Mouse (Mus musculus): ENCODE measurements at regions not wholly inside any gene's neighbourhood (a gene's known extent, or its start where the extent isn't known, plus 50 kb on each side); places are given as distances from the start of the nearest gene placed in this dataset.
"Not testable (repeated sequence)": the region's sequence is repeated elsewhere in the genome, so short reads cannot be mapped to it uniquely, and the experiment has no call there.

DNA sequence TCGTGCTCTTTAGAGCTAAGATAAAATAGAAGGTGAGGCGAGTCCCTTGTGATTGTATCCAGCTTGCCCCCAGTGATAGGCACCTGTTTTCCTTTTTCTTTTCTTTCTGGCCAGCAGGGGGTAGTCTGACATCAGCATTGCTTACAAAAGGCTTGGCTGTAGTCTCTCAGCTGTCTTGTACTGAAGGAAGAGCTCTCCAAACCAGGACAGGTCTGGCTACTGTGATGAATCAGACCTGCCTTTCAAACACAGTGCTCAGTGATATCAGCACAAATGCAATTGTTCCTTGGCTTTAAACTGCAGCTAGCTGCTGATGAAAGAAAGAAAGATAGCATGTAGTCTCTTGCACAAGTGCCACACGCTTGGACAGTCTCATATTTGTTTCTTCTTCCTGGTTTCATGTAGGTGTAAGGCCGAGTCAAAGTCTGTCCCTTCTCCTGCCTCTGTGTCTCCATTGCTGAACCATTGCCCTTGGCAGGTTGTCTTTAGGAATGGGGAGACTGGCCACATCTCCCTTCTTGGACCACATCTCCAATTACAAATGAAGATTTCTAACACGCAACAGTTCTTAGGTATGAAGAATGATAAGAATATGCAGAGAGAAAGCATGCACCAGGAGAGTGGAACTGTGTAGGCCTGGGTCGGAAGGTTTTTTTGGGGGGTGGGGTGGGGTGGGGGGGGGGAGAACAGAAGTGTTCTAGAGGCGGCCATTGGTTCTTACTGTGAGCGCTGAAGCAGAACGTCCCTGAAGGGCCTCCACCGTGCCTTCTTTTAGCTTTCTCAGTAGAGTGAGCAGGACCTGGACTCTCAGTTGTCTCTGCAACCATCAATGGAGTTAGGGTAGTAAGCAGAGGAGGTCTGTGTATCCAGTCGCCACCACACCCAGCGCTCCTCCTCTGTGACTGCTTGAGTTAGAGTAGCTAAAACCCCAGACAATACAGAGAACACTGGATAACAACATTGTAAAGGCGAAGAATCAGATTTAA lies 200.9 kb downstream of the Faxc start:
- peak; percentile 65 to 70 for DNase-seq

DNA sequence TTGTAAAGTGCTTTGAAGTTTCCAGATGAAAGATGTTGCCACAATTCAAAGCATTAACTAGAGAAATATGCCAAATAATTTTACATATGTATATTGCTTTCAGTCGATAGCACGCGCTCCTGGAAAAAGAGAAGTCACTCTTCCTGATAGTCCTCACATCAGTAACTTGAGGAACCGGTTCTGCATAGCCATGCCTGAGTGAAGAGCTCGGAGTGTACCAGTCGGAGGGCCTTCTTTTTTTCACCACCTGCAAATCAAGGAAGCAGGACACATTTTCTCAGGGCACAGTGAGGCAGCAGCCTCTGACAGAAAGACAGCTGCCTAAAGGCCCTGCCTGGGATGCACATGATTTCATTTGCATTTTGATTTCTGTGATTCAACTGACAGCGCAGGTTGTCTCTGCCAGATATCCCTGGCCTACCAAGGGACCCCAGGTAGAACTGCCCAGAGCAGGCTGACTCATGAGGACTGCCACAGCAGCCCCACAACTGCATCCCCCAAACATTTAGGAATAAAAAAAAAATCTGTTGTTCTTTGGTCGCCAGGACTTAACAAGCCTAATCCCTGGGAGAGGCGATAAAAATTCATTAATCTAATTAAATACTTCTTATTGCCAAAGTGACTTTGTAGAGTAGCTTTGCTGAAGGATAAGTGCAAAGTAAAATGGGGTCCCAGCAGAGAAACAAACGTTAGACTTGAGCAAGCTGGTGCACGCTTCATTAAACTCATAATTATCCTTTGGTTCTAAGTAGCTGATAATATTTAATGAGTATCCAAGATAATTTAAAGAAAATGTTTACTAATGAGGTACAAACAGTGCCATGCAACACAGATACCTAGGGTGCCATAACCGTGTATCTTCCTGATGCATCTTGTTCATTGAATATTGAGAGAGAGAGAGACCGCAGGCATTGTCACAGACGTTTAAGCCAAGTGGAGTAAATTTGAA lies 202.7 kb downstream of the Faxc start:
- no peak for DNase-seq

DNA sequence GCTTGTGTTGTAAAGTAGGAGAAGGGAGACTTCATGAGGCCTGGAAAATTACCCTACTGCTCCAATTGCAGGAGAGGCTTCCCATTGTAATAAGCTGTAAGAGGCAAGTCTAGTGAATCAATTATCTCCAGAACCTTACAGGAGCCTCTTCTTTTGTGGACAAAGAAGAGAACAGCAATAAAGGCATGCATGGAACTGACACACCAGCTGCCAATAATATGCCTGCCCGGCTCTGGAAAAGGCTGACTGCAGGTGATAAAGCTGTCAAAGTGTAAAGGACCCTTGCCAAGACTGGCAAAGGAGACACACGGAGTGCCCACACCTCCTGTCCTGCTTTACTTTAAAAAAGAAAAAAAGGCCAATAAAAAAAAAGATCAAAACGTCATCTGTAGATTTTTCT lies 209.0 kb downstream of the Faxc start:
- peak in 1 of 2 experiments; percentile 15 for DNase-seq

DNA sequence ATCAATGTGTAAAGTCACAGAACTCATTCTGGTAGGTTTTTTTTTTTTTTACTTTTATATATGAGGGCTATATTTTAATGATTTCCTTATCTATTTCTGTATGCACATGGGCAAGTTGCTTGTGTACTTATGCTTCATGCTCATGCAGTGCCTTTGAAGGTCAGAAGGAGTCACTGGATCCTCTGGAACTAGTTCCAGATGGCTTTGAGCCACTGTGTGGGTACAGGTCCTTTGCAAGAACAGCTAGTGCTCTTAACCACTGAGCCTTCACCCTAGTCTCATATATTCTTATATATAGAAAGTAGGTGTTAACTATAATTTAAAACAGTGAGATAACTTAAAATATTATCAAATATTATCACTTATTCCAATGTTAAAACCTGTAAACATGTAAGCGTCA lies 212.4 kb downstream of the Faxc start:
- no peak for DNase-seq

DNA sequence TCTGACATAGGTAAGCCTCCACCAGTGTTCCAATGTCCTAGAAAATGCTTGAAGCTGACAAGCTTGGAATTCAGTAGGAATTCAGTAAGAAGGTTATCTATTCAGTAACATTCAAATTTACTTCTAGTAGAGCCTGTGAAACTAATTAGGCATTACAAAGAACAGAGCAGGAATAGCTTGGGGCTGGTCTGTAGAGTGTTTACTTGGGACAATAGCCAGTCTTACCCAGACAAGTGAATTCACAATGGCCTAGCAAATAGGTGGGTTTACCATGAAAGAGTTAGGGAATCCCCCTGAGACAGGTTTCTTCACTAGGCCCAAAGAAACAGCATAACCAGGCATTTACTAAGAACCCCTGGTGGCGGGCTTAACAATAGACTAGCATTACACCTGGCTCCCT lies 212.5 kb upstream of the Fbxl4 start:
- DNase-seq, result not testable (repeated sequence)

DNA sequence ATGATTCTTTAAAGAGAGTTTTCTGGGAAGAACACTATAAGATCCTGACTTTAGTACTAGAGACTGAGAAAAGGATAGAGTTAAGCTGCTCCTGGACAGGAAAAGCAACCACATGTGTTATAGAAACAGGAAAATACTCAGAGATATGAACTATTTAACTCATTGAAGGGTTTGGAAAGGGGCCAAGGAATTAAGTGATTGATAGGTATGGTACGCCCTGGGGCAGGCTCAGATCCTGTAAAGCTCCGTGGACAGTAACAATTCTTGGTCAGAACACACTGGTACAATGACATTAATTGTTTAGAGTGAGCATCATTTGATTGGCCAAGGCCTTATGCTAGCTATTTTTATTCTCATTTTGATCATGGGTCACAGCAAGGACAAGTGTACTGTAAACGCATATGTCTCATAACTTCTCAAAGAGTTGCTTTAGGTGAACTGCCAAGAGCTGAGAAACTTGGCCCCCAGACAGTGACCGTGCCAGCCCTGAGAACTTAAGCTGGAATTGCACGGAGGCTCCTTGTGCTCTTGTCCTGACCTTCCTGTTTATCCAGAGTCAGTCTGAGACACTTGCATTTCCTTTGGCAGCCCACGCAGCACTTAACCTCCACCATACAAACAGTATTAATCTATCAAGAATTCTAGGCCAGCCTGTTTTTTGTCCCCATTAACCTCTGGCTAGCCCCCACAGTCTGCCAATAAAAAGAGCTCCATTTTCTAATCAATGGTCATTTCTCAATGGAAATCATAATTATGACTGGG lies 210.5 kb upstream of the Fbxl4 start:
- no peak for DNase-seq

DNA sequence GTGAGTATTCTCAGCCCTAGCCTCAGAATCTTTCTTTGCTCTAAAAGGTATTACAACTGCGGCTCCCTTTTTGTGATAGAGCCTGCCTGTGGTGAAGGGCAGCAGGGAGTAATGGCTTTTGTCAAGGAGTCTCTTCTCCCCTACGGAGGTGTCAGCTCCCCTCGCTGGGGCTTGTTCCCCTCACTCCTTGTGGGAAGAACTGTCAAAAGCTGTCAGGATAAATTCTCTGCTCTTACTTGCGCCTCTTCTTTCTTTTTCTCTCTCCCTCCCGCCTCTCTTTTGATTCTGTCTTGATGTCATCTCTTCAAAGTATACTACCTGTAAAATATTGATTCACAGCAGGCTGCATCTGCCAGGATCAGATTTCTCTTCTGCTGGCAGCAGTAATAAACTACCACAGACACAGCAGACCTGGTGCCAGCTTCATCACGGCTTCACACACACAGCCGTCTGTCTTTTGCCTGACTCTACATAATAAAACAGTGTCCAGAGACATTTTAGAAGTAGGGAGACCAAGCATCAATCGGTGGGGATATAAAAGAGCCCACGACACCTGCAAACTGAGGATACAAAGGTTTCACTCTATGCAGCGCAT lies 205.3 kb upstream of the Fbxl4 start:
- peak; percentile 35 to 37 for DNase-seq

DNA sequence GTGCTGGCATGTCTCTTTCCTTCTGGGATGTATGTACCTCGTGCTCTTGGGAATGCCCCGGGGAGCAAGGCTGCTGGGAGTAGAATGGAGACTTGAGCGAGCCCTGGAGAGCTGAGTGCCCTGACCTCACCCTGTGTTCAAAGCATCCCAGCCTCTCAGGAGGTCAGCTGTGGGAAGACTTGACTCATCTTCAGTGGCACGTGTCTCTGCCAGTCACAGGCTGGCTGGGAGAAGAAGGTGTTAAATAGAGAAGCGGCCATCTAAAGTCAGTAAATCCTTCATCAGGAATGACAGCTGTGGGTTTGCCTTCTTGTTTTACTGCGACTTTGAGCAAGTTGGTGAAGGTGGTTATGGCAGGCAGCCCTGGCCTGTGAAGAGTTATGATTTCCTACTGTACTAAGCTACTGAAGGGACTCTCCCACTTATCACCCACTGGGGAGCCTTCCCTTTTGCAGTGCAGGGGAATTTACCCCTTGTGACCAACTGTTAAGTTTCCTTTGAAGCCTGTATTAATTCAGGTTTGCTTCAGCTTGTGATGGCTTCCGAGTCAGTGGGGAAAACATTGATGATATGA lies 204.3 kb upstream of the Fbxl4 start:
- DNase-seq, result no peak

DNA sequence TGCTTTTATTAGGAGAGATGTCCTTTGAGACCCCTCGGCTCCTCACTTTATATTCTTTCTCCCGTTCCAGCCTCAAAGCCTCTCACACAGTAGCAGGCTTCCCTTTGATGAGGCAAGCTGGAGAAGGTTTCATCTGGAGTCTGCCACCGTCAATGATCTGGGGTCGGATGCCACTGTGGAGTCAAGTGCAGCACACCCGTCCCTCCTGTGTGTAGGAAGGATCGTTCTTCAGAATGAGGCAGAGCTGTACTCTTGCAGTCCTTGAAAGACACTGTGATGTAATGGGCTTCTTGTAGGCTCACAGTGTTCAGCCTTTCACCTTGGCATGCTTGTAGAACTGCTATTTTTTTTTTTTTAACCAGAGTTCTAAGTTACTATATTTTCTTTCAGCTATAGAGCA lies 203.7 kb upstream of the Fbxl4 start:
- DNase-seq, result no peak

DNA sequence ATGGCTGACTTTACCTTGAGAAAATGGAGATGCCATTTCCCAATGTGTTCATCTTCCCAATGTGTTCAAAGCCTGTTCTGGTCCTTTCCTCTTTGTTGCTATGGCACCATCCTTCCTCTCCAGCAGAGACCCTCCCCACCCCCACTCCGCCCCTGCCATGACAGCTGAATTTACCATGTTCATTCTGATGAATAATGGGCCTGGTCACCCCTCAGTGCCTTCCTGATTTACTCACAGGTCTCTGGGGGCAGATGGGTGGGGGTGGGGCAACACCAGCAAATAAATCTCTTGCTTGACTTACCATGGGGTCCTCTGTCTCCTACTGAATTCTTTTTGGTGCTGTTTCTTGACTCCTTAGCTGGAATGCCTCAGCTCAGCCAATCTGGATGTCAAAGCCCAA lies 170.9 kb upstream of the Fbxl4 start:
- DNase-seq, result peak in 1 of 2 experiments; percentile 3

DNA sequence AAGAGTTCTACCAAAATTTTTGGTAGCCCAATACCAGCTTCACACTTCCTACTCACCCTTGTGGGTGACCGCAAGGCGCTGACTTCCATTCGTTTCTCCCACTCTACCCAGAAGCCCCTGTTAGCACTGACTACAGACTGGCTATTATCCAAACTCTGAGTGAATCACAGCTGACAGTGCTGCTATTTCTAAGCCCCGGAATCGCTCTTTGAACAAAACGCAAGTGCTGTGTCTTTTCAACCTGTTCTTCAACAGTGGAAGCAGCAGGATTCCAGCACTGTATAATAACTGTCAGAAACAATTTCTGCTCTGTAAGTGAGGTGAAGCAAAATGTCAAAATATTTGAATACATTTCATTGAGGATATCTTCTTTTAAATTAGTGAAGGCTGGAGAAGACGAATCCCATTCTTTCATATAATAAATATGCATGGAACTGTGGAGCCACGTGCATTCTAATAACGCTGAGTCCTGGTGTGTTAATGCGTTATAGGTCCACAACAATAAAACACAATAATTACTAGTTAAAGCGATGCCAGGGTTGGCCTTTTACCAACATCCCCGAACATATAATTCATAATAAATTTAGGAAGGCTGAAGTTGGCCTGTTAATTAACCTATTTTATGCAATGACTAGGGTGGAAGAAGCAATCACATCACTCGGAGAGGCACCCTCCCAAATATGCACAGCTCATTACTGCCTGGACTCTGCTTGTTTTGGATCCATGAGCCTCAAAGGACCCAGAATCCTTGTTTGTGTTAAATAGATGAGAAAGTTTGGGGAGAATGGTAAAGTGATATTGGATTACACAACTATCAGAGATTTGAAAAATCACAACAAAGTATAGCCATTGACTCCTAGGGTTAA lies 169.0 kb upstream of the Fbxl4 start:
- DNase-seq, result peak; percentile 30 to 40

DNA sequence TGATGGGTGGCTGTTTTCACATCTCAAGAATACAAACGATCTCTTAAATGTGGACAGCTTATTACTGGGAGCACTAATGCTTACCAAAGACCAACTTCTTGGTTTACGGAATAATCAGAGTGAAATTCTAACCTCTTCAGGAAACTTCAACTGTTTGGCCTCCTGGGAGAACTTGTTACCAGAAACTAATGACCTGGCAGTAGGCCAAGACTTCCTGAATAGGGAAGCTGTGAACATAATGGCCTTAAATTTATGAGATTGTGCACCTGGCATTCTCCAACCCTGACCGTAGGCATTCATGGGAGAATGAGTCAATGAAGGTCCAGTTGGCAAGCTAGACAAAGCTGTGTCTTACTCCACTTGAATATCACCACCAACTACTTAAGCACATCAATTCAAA lies 160.8 kb upstream of the Fbxl4 start:
- peak; percentile 12 to 27 for DNase-seq

DNA sequence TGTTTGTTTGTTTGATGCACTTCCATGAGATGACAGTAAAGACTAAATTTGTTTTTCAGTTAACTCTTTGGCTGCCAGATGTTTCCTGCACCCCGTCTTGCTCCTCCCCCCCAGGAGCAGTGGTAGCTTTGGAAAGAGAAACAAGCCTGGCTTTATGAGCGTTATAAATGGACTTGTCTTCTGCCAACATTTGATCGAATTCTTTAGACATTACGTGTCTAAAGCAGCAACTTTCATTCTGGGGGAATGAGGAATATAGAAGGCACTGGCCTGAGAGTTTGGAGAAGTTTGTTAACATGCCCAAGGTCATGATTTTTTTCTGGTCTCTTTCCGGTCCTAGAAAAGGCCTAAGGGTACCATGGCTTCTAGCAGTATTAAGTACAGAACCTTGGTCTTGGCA lies 148.8 kb upstream of the Fbxl4 start:
- DNase-seq, result no peak

DNA sequence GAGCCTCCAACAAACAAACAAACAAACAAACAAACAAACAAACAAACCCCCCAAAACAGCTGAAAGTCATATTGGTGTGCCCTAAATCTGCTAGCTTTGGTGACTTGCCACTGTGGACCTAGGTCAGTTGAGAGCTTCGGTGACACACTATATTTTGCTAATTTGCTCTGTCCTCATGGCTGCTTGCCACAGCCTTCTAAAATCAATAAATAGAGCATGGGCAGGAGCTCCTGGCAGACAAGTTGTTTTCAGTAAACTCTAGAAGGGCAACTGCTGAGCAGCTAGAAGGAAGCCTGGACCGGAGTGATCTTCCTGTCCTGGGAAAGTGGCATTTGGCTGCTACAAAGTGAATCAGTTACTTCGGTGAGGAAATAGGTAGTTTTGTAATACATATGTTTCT lies 119.7 kb upstream of the Fbxl4 start:
- DNase-seq, result peak in 1 of 2 experiments; percentile 3

DNA sequence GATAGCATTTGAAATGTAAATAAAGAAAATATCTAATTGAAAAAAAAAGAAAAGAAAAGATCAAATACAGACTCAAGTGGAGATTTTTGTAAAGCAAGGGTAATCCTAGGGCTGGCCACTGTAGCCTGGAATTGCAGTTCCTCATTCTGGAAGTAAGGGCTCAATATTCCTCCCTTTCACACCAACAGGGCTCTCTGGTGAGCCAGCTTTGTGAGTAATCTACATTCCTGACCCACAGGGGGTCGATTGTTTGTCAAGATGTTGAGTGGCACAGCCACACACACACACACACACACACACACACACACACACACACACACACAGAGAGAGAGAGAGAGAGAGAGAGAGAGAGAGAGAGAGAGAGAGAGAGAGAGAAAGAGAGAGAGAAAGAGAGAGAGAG lies 107.1 kb upstream of the Fbxl4 start:
- DNase-seq, result not testable (repeated sequence)

DNA sequence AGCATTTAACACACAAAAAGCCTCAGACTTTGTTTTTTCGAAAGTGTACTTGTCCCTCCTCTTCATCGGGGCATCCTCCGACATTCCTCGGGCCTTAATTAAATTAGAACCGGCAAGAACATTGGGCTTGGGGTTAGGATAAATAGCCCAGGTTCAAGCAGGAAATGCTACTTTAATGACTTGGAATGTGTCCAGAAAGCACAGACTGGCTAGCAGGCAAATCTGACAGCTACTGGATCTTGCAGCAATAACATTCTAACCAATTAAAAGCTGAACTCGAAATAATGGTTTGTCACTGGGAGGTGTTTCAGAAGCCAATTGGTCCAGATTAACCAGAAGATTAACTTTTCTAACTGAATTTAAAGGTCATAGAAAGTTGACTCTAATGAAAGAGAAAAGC lies 93.4 kb upstream of the Fbxl4 start:
- peak; percentile 7 to 29 for DNase-seq

DNA sequence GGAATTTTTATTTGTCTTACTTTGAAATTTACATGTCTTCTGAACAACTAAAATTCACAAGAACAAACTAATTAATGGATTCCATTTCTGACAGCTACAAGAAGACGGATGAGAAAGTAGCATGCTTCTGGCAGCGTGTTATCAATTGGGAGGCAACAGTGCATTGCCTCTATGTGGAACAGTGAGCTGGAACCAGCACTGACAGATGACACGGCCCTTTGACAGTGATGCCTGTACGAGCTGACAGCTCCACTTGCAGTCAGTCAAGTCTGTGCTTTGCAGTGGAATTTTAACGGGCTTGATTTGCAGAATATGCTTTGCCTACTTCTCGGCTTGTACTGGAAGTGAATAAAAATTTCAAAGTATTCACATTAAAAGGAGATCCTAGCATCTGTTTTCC lies 88.3 kb upstream of the Fbxl4 start:
- DNase-seq, result no peak

DNA sequence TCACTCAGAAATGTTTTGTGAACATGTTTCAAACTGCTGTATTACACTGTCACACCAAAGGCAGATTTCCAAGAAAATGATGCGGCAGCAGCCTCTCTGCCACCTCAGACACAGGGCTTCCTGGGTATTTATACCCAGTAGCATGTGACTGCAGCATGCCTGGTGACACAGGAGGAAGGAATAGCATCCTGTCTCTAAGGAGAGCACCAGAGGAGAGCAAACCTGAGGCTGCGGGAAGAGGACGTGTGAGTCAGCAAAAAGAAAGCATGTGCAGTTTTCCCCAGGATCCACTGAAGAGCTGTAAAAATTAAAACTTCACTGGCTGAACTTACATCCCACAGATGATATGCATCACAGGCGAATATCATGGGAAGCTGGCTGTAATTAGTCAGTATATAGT lies 83.2 kb upstream of the Fbxl4 start:
- no peak for DNase-seq

DNA sequence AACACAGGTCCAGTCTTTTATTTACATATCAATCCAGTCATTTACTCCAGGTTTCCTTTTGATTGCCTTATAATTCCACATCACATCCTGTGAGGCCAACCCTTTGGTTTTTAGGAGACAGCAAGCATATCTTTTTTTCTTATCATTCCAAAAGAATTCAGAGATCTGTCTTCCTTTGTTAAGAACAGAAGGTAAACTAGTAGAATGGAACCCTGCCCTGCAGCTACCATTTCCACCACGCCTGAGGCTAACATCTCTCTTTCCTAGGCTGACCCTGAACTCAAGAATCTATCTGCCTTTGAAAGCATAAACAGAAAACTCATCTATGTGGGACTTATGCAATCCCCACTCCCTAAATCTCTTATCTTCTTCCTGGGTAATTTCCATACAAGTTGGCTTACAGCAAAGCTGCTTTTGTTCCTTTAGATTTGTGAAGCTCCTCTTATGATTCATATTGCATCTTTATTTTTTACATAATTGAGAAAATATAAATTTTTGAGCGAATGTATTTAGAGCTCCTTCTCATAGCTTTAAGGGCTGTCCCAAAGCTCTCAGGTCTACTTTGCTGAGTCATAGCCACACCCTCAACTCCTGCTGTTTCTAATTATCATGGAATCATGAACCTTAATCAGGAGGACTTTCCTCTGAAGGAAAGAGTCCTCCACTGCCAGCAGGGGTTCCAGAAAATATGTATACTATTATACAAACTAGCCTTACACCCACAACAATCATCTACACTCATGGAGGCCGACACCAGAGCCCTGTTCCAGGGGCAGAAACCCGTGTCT lies 74.6 kb upstream of the Fbxl4 start:
- DNase-seq, result no peak

DNA sequence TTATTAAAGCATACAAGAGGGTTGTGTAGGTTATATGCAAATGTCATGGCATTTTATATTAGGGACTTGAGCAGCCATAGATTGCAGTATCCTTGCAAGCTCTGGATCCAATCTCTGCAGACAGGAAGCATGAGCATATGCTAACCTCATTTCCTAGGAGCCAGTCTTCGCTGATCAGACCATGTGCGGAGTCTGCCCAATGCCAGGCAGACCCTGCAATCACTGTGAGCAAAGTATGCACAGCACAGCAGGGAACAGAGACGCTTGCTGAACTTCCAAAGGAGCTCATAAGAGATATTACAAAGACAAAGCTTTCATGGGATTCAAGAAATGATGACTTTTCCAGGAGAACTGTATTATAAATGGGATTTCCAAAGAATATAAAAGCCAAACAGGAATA lies 65.2 kb upstream of the Fbxl4 start:
- no peak for DNase-seq
